Mouse (Mus musculus) layer of hippocampus, adult 11-12 months (tissue): ENCODE results near the gene Wdr81.
"Not testable (repeated sequence)": the region's sequence is repeated elsewhere in the genome, so short reads cannot be mapped to it uniquely, and the experiment has no call there.

Experiments
- DNase-seq: peaks from one replicate; pipeline ENCODE4 v3.0.0; 2022; ENCODE audit warnings: low spot score

Wdr81 gene

DNA sequence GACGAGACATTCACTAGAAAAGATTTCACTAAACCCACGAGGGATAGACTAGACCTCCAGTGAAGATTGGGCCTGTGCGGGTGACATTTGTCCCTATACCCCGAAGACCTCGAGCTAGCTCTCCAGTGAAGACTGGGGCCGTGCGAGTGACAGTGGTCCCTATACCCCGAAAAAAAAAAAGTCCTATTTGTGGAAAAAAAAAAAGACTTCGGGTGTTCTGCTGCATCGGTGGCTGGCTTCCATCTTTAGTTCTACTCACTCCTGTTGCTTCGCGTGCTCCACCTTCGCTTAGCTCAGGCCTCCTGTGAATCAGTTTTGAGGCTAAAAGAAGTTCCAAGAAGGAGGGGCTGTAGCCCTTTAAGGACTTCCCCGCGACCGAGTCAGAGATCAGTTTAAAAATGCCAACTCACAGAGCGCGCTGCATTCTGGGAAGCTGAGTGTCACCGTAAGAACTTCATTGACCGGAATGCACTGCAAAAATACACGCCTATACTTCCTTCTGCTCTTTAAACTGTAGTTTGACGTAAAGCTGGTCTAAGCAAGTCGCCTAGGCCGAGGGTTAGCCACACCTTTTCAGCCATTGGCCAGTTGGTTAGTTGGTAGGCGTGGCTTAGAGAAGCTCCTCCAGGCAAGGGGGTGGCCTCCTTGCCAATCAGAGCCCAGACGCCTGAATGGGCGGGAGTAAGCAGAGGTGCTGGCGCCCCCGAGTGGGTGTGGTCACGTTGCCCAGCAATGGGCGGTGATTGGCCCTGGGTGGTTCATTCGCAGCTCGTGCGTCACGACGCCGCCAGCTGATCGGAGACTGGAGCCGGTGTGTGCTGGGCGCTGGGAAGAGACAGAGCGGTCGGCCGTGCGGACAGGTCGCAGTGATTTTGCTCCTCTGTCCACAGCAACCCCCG is 6.6 kb upstream of the Wdr81 start, which contains the start of gene Tlcd2:
TSS of gene Tlcd2 (plus strand) at position 872 of the 899 bp plus-strand sequence.
- peak; percentile 100 for DNase-seq

DNA sequence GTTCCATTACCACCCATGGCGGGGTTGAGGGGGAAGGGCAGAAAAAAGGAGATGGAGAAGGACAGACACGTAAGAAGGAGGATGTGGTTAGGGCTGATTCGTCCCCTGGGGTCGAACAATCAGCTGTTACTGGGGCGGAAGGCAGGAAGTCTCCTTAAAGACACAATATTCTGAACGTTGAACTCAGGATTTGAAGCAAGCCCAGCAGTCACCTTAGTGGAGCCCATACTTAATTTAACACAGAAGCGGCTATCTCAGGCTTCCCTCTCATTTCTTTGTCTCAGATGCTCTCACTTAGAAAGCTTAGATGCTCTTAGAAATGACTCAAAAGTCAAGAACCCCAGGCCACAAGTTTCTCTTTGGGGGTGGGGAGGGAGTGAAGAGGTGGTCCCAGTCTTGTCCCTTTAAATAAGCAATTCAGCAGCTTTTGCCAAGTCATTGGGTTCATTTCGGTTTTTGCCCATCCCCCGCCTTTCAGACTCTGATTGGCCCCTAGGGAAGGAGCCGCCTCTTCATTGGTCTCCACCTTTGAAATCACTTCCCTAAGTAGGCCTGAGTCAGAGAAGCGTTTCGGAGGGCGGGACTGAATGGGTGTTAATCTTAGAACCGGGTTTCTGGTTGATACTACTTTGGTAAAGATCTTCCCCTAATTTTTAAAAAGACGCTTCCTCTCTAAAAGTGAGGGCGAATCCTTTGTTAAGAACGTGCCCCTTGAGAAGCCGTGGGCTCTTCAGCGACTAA is 5.8 kb upstream of the Wdr81 start:
- peak; percentile 95 for DNase-seq

DNA sequence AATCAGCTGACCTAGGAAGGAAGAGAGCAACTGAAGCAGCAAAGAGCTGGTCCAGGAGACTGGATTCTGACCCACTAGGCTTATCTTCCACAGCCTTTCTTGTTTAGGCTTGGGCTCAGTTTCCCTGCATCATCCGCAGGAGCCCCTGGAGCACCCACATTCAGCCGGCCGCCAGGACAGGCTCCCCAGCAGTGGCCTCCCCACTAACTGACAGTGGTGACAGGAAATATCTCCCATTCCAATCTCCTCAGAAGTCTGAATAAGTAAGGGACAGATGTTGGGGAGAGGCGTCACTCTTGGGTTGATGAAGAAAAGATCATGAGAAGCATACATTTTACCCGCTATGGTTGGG is 5.2 kb upstream of the Wdr81 start:
- DNase-seq: no peak

DNA sequence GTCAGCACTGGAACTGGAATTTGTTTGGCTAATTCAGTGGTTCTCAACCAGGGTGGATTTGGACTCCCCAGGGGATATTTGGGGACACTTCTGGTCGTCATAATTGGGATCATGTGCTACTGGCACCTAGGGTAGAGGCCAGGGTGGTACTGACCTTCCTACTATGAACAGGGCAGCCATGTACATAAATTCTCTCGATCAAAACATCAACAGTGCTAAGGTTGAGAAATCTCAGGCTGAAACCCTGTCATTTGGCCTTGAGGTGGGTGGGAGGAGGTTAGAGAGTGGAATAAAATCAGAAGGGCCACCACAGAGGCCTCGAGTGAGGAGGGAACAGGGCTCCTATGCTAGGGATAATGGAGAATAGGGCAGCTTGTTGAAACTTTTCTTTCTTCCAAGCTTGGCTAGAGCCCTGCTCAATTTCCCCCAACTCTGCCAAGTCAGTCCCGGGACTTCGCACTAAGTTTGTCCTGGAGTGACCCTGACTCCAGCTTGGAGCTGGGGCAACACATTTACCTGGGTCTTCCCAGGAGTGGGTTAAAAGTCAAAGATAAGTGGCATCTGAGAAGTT is 4.7 kb upstream of the Wdr81 start:
- no peak for DNase-seq

DNA sequence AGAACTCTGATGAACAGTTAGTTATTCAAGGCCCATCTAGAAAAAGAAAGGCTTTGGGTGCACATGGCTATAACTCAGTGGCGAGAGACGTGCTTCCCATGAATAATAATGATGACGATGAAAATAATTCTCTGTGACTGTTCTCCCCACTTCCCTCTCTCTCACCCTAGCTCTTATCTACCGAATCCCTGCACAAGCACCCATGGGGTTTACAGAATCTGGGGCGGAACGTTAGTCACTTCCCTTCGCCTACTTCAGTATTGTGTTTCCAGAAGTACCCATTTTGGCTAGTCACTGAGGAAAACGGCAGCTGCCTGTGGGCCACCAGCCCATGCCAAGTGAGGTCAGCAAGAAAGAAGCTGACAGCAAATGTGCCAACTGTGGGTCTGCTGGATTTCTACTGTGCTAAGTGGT is 4.1 kb upstream of the Wdr81 start:
- DNase-seq: no peak

DNA sequence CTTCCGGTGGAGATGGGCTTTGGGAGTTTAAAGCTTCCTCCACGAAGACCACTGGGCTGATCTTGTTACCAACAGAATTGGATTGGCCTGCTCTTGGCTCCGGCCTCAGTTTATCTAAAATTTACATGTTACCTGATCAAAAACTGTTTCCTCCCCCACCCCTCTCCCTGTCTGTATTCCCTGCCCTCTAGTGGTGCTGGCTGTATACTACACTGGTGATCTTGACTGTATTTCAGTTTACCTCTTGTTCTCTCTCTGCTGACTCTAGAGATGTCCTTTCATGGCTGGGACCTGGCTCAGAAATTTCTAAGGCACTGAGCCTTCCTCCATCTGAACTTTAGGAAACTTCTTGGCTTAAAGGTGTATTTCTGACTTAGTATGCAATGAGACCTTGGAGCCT is 3.7 kb upstream of the Wdr81 start:
- DNase-seq: no peak

DNA sequence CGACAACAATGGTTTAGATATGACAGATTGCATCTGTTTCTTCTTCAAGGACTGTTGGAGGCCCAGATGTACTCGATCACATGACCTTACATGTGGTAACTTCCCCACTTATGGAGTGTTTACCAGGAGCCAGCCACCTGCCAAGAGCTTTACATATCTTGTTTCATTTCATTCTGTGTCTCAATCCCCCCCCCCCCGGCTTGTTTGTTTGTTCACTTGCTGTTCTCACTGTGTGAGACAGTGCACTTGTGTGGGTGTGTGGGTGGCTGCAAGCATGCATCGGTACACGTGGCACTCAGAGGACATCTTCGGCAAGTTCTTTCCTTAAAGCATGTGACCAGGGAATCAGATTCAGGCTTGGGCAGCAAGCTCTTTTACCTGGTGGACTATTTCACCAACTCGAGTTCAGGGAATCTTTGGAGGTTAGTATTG is 1.9 kb upstream of the Wdr81 start:
- DNase-seq: no peak

DNA sequence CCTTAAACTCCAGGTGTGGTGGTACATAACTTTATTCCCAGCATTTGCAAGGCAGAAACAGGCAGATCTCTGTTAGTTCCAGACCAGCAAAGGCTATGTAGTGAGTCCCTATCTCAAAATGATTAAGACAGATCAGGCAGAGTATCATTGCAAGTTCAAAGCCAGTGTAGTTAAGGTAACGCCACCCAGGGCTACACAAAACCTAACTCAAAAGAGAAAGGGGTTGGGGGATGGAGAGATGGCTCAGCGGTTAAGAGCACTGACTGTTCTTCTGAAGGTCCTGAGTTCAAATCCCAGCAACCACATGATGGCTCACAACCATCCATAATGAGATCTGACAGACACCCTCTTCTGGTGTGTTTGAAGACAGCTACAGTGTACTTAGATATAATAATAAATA is 1.5 kb upstream of the Wdr81 start:
- DNase-seq: not testable (repeated sequence)

DNA sequence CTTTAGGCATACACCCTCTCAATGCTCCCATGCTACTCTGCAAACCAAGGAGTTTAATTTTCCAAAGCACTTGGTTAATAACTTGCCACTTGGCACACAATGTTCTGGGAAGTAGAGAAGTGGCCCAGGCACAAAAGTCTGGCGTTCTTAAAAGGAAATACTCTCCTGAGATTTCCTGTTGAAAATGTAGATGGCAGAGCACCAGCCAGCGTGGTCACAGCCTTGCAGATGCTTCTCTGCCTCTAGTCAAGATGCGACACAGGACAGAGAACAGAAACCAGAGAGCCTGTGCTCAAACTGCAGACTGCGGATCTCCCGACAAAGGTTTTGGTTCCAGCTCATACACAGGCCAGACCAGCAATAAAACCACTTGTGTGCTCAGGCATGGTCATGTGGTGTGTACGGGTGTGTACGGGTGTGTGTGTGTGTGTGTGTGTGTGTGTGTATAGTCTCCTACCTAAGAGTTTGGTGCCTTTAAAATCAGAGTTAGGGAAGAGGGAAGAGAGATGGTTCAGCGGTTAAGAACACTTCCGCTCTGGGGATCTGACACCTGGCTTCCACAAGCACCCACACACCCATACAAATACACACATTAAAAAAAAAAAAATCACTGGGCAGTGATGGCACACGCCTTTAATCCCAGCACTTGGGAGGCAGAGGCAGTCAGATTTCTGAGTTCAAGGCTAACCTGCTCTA is 672 bp upstream of the Wdr81 start:
- DNase-seq: no peak

DNA sequence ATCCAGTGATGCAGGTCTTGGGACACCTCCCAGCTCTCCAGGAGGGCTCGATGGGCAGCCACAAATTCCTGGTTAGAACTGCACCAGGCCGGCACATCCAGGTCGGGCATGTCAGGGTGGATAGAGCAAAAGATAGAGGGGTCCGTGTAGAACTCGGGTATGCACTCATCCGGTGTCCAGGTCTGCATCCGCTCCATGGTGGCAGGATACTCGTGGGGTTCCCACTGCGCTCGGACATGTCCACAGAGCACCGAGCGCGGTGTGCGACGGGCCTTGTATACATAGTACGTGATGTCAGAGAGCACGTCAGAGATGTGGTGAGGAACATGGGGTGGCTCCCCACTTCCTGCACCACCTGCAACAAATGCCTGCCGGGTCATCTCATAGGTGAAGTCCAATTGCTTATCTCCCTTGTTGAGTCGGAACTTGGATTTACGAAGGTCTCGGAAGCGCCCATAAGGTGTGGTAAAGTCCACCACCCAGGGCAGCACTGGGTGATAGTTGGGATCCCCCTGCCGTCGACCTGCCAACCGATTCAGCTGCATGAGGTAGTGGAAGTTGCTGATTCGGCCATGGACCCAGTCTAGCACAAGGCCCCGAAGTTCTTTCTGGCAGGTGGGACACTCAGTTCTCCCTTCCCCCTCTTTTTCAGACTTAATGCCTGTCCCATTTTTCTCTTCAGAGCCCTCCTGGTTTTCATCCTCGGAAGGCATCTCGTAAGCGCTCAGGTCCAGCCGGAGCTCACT is 1.5 kb downstream of the Wdr81 start:
- DNase-seq: no peak

DNA sequence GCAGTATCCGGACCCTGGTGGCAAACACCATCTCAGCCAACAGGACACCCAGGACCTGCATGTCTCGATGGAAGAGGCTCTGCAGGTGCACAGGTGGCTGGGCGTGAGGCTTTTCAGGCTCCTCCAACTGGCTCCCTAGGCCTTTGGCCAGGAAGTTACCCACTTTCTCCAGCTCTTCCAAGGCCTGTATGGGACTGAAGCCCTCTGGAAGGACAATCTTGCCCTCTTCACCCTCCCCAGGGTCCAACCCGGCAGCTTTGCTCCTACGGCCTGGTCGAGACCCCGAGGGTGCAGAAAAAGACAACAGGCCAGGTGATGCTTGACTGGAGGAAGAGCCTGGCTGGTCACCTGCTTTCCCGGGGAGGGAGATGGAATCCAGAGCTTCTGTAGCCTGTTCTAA is 2.4 kb downstream of the Wdr81 start:
- no peak for DNase-seq

DNA sequence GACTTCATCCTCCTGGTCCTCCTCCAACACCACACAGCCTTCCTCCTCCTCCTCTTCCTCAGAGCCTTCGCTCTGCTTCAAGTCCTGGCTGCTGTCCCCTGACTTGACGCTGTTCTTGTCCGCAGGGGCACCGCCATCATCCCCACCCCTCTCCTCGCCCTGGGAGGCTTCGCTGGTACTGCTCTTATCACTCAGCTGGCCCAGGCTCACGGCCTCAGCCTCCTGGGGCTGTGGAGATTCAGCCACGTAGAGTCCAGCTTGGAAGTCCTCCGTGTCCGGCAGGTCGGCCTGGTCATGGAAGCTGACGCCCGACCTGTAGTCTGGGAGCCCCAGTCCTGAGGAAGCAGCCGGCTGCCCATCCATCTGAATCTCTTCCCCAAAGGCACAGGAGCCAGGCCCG is 3.6 kb downstream of the Wdr81 start:
- no peak for DNase-seq

DNA sequence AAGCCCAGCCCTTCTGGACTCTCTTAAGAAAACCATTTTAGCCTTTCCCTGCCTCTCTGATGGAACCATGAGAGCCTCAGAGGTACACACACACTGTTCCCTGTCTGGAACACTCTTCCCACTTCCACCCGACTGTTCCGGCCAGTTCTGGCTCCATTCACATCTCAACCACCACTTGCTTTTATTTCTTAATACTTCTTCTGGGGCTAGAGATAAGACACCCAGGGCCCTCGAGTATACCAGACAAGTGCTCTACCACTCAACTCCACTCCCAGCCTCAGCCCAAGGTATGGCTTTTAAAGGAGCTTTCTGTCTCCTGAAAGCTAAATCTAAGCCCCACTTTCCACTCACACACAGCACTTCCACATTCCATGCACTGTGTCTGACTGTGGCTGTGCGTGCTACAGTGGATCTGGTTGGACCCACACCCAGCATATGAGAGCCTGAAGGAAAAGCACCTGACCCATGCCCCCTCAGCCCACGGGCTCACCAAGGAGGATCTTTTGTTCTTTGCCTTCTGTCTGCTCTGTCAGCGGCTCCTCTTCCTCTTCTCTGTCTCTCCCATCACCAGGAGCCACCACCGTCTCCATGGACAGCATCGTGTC is 4.1 kb downstream of the Wdr81 start:
- DNase-seq: no peak

DNA sequence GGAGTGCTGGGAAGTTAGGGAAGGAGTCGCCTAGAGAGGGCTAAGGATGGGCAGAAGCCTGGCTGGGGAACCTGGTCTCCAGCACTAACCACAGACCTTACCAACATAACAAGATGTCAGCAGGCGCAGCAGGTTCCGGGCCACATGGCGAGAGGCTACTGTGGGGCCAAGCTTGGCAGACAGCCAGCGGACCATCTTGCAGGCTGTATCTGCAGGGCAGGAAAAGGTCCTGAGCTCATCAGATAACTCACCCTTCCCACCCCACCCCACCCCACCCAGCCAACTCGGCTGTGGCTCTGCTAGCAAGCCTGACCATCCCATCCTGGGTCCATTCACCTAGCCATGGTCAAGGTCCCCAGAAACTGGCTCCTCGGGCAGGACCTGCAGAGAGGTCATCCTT is 4.8 kb downstream of the Wdr81 start:
- DNase-seq: no peak

DNA sequence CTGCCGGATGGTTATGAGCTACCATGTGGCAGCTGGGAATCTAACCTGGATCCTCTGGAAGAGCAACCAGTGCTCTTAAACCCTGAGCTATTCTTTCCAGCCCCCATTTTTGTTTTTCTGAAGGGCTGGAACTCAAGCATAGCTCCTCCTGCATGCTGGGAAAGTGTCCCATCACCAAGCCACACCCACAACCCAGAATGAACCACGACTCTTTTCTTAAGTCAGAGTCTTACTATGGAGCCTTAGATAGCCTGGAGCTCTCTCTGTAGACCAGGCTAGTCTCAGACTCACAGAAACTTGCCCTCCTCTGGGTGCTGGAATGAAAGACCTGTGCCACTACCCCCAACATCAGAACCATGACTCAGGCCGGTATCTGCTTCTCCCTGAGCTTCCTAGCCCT is 5.9 kb downstream of the Wdr81 start:
- DNase-seq: no peak

DNA sequence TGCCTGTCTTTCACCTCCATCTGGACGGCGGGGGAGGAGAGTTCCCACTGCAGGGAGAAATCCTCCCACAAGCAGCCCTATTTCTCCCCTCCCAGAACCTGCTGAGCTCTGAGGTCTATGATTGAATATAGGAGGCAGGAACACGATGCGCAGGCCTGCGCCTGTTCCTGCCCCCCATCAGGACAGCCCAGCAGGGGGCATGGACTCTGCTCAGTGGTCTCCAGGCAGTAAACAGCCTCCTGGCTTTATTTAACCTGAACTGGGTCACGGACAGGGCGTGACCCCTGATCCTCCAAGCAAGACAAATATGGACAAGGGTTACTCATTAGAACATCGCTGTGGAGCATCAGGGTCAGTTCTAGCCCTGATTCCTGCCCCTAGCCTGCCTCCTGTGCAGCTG is 10.8 kb downstream of the Wdr81 start:
- no peak for DNase-seq

DNA sequence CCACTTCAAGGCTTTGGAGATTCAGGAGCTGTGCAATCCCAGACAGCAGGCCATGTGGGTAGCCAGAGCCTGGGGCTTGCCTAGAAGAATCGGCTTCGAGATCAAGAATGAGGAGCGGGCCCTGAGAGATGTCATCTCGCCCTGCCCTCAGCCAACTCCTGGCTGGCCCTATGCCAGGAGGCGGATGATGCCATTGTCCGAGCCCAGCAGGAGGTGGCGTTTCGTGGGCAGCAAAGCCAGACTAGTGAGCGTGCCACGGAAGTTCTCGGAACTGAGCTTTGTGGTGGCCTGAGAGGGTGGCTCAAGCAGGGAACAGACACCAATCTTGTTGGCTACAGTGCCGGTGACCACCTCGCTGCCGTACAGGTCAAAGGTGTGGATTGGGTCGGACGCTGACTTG is 12.9 kb downstream of the Wdr81 start:
- DNase-seq: no peak

DNA sequence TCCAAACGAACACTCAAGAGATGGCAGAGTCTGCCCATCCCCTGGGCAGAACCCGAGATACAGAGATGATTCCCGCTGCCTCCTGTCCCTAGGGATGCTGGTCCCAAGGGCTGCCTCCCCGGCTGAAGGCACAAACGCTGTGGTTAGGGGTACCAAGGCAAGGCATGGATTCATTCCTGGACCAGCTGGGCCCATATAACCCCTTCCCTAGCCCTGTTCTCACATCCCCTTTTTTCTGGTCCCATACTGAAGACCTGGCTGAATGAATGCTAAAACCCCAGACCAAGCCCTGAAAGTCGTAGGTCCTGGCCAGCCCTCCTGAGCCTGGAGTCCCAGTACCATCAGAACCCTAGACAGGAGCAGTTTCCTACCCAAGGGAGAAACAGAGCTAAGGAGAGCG is 13.5 kb downstream of the Wdr81 start:
- DNase-seq: no peak

DNA sequence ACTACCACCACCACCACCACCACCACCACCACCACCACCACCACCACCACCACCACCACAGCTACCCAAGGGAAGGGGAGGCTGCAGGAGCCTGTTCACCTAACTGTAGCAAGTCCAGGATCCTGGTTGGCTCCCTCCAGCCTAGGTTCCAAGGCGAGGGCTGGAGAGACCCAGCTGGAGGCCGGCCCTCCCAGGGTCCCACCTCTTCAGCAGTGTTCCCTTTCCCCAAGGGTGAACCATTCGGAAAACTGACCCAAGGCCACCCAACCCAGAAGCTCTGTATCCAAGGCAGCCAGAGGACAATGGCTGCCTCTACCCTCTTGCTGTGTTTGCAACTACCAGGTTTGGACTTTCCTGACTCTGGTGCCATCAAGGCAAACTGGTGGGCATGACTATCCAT is 14.6 kb downstream of the Wdr81 start:
- DNase-seq: no peak

DNA sequence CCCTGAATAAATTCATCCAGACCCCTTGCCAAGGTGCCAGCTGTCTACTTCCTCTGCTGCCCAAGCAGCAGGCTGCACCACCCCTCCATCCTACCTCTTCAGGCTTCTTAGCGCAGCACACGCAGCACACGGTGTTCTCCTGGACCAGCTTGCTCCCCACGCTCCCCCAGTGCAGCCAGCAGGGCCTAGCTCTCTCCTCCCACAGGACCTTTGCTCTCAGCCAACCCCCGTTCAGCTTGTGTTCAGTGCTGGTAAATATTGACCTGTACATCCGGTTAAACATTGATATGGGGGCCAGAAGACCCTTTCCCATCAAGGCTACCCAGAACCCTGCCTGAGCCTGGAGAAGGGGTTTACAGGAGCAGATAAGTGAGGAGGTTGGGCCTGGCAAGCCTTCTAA is 15.2 kb downstream of the Wdr81 start, which contains the start of gene Serpinf2:
TSS of gene Serpinf2 (minus strand) at position 229 of the 400 bp plus-strand sequence.
- DNase-seq: no peak

DNA sequence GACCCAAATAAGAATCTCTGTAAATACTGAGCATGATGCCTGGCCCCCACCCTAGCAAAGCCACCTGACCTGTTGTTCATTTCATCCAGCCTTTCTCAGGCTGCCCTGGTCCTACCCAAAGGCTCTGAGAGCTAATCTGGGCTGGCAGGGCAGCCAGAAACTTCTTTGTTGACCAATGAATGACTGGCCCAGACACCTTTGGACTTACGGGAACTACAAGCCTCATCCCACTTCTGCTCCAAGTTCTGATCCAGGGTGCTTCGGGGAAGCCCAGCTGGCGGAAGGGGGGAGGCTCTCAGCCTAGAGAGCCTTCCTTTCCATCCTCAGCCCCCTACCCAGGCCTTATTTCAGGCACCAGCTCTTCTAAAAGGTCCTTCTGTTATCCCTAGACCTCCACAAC is 15.7 kb downstream of the Wdr81 start:
- DNase-seq: no peak
